Mouse (Mus musculus) CH12.LX (cell line): ENCODE measurements at regions not wholly inside any gene's neighbourhood (a gene's known extent, or its start where the extent isn't known, plus 50 kb on each side); places are given as distances from the start of the nearest gene placed in this dataset.

Experiments used
- DNase-seq: peaks from one replicate; pipeline ENCODE4 v3.0.0-alpha.2; 2013; ENCODE audit errors: extremely low read depth
- H3K27ac ChIP-seq: 2 replicates; pipeline ENCODE4 v1.5.1; 2012; ENCODE audit warnings: low read depth, mild to moderate bottlenecking, control low read depth, moderate library complexity; ENCODE audit not compliant: insufficient read depth
- H3K27me3 ChIP-seq: replicated peaks from 2 replicates; pipeline ENCODE3; 2012; ENCODE audit warnings: inconsistent platforms
- H3K36me3 ChIP-seq, 2 experiments: replicated peaks in 1 of 2; 2 replicates each; pipeline versions ENCODE3 to v1.6.1; 2012; ENCODE audit warnings: inconsistent platforms in 1 of 2, low read length in 1 of 2, mild to moderate bottlenecking in 1 of 2, mixed read lengths in 1 of 2, moderate library complexity in 1 of 2; ENCODE audit not compliant: control insufficient read depth in 1 of 2, insufficient read depth in 1 of 2
- H3K4me1 ChIP-seq, 2 experiments: 2 replicates each; pipeline ENCODE4 v1.6.1; 2012; ENCODE audit warnings: inconsistent platforms in 1 of 2, moderate library complexity in 1 of 2; ENCODE audit not compliant: insufficient read depth in 2 of 2, control insufficient read depth in 1 of 2
- H3K4me2 ChIP-seq: 2 replicates; pipeline ENCODE4 v1.6.1; 2012; ENCODE audit warnings: low read depth, mild to moderate bottlenecking, control low read depth; ENCODE audit not compliant: poor library complexity, insufficient read depth, severe bottlenecking
- H3K4me3 ChIP-seq, 3 experiments: fragments of 150-350 bp in 1 of 3; sonication (generic) in 1 of 3; replicated peaks in 1 of 3; 2 replicates each; pipeline versions ENCODE3 to v1.5.1; 2011 to 2012; ENCODE audit warnings: low read depth in 2 of 3, low read length in 2 of 3, mild to moderate bottlenecking in 2 of 3, moderate library complexity in 2 of 3, control low read depth in 1 of 3, improper control_type of control experiment in 1 of 3, inconsistent platforms in 1 of 3, mixed read lengths in 1 of 3; ENCODE audit not compliant: poor library complexity in 1 of 3
- H3K79me2 ChIP-seq: replicated peaks from 2 replicates; pipeline ENCODE4 v1.6.1; 2012; ENCODE audit warnings: mild to moderate bottlenecking, moderate library complexity; ENCODE audit not compliant: control insufficient read depth, poor library complexity, insufficient read depth, severe bottlenecking; ENCODE audit errors: extremely low read depth
- H3K9ac ChIP-seq: 2 replicates; pipeline ENCODE4 v1.6.1; 2012; ENCODE audit warnings: low read depth, mild to moderate bottlenecking, control low read depth, moderate library complexity; ENCODE audit not compliant: insufficient read depth
- H3K9me3 ChIP-seq: replicated peaks from 2 replicates; pipeline ENCODE3; 2012; ENCODE audit warnings: low read length, inconsistent platforms, mixed read lengths
- BHLHE40 ChIP-seq: IDR thresholded peaks from 2 replicates; pipeline ENCODE4 v1.6.1; 2011; ENCODE audit warnings: mild to moderate bottlenecking, low read depth, low read length, improper control_type of control experiment
- CHD1 ChIP-seq: IDR thresholded peaks from 2 replicates; pipeline ENCODE4 v1.6.1; 2012; ENCODE audit warnings: low read depth, low read length, improper control_type of control experiment, inconsistent platforms
- CHD2 ChIP-seq: IDR thresholded peaks from 2 replicates; pipeline ENCODE4 v1.6.1; 2011; ENCODE audit warnings: low read length, improper control_type of control experiment
- CTCF ChIP-seq, 2 experiments: IDR thresholded peaks in 1 of 2; conservative IDR thresholded peaks in 1 of 2; 2 replicates each; pipeline ENCODE4 v1.5.1; 2011 to 2012; ENCODE audit warnings: low read depth in 2 of 2, low read length in 2 of 2, improper control_type of control experiment in 1 of 2, inconsistent platforms in 1 of 2, mild to moderate bottlenecking in 1 of 2, moderate library complexity in 1 of 2
- E2F4 ChIP-seq: IDR thresholded peaks from 2 replicates; pipeline ENCODE4 v1.6.1; 2011; ENCODE audit warnings: low read depth, low read length, improper control_type of control experiment; ENCODE audit not compliant: insufficient replicate concordance
- EP300 ChIP-seq: IDR thresholded peaks from 2 replicates; pipeline ENCODE4 v1.6.1; 2011; ENCODE audit warnings: low read length, improper control_type of control experiment
- ETS1 ChIP-seq: conservative IDR thresholded peaks from 2 replicates; pipeline ENCODE4 v1.6.1; 2012; ENCODE audit warnings: low read depth, mild to moderate bottlenecking, inconsistent platforms, low read length, improper control_type of control experiment, moderate library complexity
- GABPA ChIP-seq: IDR thresholded peaks from 2 replicates; pipeline ENCODE4 v1.6.1; 2012; ENCODE audit warnings: low read depth, low read length, improper control_type of control experiment, inconsistent platforms; ENCODE audit not compliant: insufficient replicate concordance
- HCFC1 ChIP-seq: IDR thresholded peaks from 2 replicates; pipeline ENCODE4 v1.6.1; 2012; ENCODE audit warnings: low read depth, mild to moderate bottlenecking, inconsistent platforms, low read length, improper control_type of control experiment
- IRF4 ChIP-seq: IDR thresholded peaks from 2 replicates; pipeline ENCODE4 v1.6.1; 2014; ENCODE audit warnings: low read depth, mild to moderate bottlenecking, inconsistent platforms, low read length, improper control_type of control experiment
- JUND ChIP-seq: conservative IDR thresholded peaks from 2 replicates; pipeline ENCODE4 v1.6.1; 2011; ENCODE audit warnings: low read depth, low read length, improper control_type of control experiment
- KAT2A ChIP-seq: IDR thresholded peaks from 2 replicates; pipeline ENCODE4 v1.6.1; 2012; ENCODE audit warnings: low read length, improper control_type of control experiment, inconsistent platforms; ENCODE audit not compliant: insufficient replicate concordance
- MAFK ChIP-seq: IDR thresholded peaks from 2 replicates; pipeline ENCODE4 v1.6.1; 2011; ENCODE audit warnings: low read length, improper control_type of control experiment; ENCODE audit not compliant: insufficient replicate concordance
- MAX ChIP-seq: IDR thresholded peaks from 2 replicates; pipeline ENCODE4 v1.6.1; 2011; ENCODE audit warnings: low read length, improper control_type of control experiment
- NRF1 ChIP-seq: IDR thresholded peaks from 2 replicates; pipeline ENCODE4 v1.6.1; 2014; ENCODE audit warnings: low read depth, mild to moderate bottlenecking, inconsistent platforms, low read length, improper control_type of control experiment, moderate library complexity
- POLR2A ChIP-seq: IDR thresholded peaks from 2 replicates; pipeline ENCODE4 v1.6.1; 2011; ENCODE audit warnings: low read depth, mild to moderate bottlenecking, improper control_type of control experiment, low read length
- POLR2AphosphoS2 ChIP-seq: IDR thresholded peaks from 2 replicates; pipeline ENCODE4 v1.6.1; 2011; ENCODE audit warnings: low read depth, low read length, improper control_type of control experiment
- SMC3 ChIP-seq: IDR thresholded peaks from 2 replicates; pipeline ENCODE4 v1.6.1; 2011; ENCODE audit warnings: low read depth, low read length, improper control_type of control experiment
- TCF12 ChIP-seq: IDR thresholded peaks from 2 replicates; pipeline ENCODE4 v1.6.1; 2014; ENCODE audit warnings: low read depth, mild to moderate bottlenecking, inconsistent platforms, low read length, improper control_type of control experiment
- UBTF ChIP-seq: IDR thresholded peaks from 2 replicates; pipeline ENCODE4 v1.6.1; 2012; ENCODE audit warnings: low read depth, mild to moderate bottlenecking, inconsistent platforms, low read length, improper control_type of control experiment, moderate library complexity
- USF2 ChIP-seq: conservative IDR thresholded peaks from 2 replicates; pipeline ENCODE4 v1.6.1; 2011; ENCODE audit warnings: low read depth, low read length, improper control_type of control experiment
- ZC3H11A ChIP-seq: IDR thresholded peaks from 2 replicates; pipeline ENCODE4 v1.6.1; 2012; ENCODE audit warnings: low read depth, mild to moderate bottlenecking, inconsistent platforms, low read length, improper control_type of control experiment
- ZNF384 ChIP-seq: IDR thresholded peaks from 2 replicates; pipeline ENCODE4 v1.6.1; 2012; ENCODE audit warnings: low read depth, low read length, improper control_type of control experiment, inconsistent platforms
- dilution Hi-C: fragments of 300-500 bp; cut with MboI; formaldehyde crosslinking; loops from 2 replicates; pipeline ENCODE4 v1.14.3; 2020; ENCODE audit warnings: low sequenced_read_pairs; ENCODE audit not compliant: extremely low pct_unique_long_range_greater_than_20kb, extremely low pct_ligation_motif_present
- in situ Hi-C: fragments of 300-500 bp; cut with MboI; formaldehyde crosslinking; loops from 3 replicates; pipeline ENCODE4 v1.14.3; 2019; ENCODE audit warnings: low sequenced_read_pairs, low pct_ligation_motif_present, low pct_unique_long_range_greater_than_20kb, mixed read lengths

DNA sequence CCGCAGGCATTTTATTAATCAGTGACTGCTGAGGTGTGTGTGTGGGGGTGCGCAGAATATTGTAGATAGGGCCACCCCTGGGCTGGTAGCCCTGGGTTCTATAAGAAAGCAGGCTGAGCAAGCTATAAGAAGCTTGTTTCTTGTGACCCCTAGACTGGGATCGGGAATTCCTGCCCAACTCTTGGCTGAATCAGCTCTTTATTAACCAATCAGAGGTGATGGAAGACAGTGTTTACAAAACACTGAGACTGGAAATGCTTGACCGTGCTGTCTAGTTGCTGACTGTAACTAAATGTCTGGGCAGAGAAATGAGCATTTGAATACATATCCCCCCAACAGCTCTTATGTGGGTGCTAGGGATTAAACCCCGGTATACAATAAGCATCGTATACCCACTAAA lies 114.8 kb upstream of the Pitx1 start:
- dilution Hi-C loops, result no loop called here
- no peaks in the 10 kb centered on the region for H3K79me2 ChIP-seq
- H3K4me2 ChIP-seq, result no peak overlapping the region
- H3K9ac ChIP-seq, result no peak overlapping the region
- peaks cover 7% of the 10 kb centered on the region for H3K27me3 ChIP-seq
- no peaks in the 10 kb centered on the region for H3K36me3 ChIP-seq
- DNase-seq, result no peak
- H3K9me3 ChIP-seq, result peaks cover 3% of the 10 kb centered on the region
- TF ChIP-seq ZC3H11A (no peak), MAFK (no peak), MAX (no peak), UBTF (no peak), SMC3 (no peak), HCFC1 (no peak), ZNF384 (no peak), TCF12 (no peak), JUND (no peak), NRF1 (no peak), CHD1 (no peak), CHD2 (no peak), CTCF (conservative IDR thresholded peaks at IDR 0.05 in 1 of 2, IDR thresholded peaks at IDR 0.05 in 1 of 2; ENCODE audit: low read depth in 2 of 2, low read length in 2 of 2) (no peak), GABPA (no peak), BHLHE40 (no peak), USF2 (no peak)
- H3K4me1 ChIP-seq, result no peaks in the 10 kb centered on the region
- in situ Hi-C loops, result no loop called here
- H3K4me3 ChIP-seq, result no peak overlapping the region
- no peak overlapping the region for H3K27ac ChIP-seq

DNA sequence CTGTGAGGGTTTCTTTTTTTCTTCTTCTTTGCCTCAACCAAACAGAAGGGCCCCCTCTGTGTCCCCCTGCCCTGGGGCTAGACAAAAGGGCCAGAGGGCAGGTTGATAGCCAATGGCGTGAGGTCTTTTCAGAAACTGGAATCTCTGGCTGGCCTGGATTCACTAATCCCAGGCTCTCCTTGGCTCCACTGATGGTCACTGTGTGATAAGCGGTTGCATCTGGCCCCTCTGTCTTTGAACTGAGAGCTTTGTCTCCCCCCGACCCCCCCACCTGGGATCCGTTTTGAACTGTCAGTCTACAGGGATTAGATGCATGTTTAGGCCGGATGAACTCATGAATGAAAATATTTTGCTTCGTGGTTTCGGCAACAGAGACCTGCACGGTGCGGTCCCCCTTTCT lies 112.6 kb upstream of the Pitx1 start:
- dilution Hi-C loops, result no loop called here
- TF ChIP-seq POLR2A, result no peak
- TF ChIP-seq ETS1, result no peak
- no peak for TF ChIP-seq NRF1
- no peak for TF ChIP-seq KAT2A
- no peak for TF ChIP-seq E2F4
- no peak for TF ChIP-seq POLR2AphosphoS2
- TF ChIP-seq IRF4, result no peak
- TF ChIP-seq EP300, result no peak
- TF ChIP-seq, all 38 proteins: peak for 0
- Histone ChIP-seq H3K36me3 (no peaks in the 10 kb centered on the region), H3K27ac (no peak overlapping the region), H3K4me3 (no peak overlapping the region), H3K4me2 (no peak overlapping the region), H3K4me1 (no peaks in the 10 kb centered on the region), H3K79me2 (no peaks in the 10 kb centered on the region), H3K27me3 (peaks cover 5% of the 10 kb centered on the region), H3K9ac (no peak overlapping the region), H3K9me3 (peaks cover 3% of the 10 kb centered on the region)
- no peak for DNase-seq
- in situ Hi-C loops, result no loop called here
